9 mouse cellular contexts compared by ENCODE assay signal in the genomic region with DNA sequence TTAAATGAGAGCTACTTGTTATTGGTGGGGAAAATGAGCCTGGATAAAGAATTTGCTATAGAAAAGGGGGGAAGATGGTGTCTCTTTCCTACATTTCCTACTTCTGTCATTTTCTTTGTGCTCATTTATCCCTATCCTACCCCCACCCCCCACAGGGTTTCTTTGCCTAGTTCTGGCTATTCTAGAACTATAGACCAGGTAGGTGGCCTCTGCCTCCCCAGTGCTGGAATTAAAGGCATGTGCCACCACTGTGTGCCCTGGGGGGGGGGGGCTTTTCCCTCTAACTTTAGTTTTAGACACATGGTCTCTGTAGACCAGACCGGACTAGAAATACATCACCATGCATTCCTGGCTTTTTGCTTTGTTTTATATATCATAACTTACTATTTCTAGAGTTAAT. TPM values are rescaled to one million over a fixed set of nuclear protein-coding genes. Genes with fewer than 3 reads are reported as not detected.
DNase-seq lines count a peak whose midpoint lies in the region; ATAC-seq lines count a peak whose summit lies in the region.
"Had no signal": no experiment of that assay in that cellular context is flagged by ENCODE, and none has a peak within 500 bp of the region (broad histone marks: within the 10 kb centered on the region; RNA-seq: fewer than 3 reads in every experiment).

No protein-coding gene starts in this region.

- H3K36me3 ChIP-seq in lung, embryonic 16.5 days (ENCODE audit: control insufficient read depth, insufficient read depth, low read length): peaks cover 40% of the 10 kb centered on the region
- H3K36me3 ChIP-seq in forebrain, embryonic 12.5 days (replicated peaks): peaks cover 53% of the 10 kb centered on the region
- peaks cover 47% of the 10 kb centered on the region for H3K36me3 ChIP-seq in limb, embryonic 15.5 days
- peaks cover 20% of the 10 kb centered on the region for H3K36me3 ChIP-seq in stomach, embryonic 16.5 days (ENCODE audit: control insufficient read depth, insufficient read depth, low read length)

- H3K4me2 ChIP-seq in lung, embryonic 16.5 days (ENCODE audit: low read depth, low read length): peak overlapping the region; percentile 90
- H3K4me2 ChIP-seq in forebrain, embryonic 12.5 days: peak overlapping the region; percentile 91
- peak overlapping the region; percentile 71 for H3K4me2 ChIP-seq in limb, embryonic 15.5 days
- H3K4me2 ChIP-seq in stomach, embryonic 16.5 days (ENCODE audit: low read depth, low read length): peak overlapping the region; percentile 88

- no peaks in the 10 kb centered on the region for H3K9me3 ChIP-seq in lung, embryonic 16.5 days (ENCODE audit: control insufficient read depth, low read length)
- H3K9me3 ChIP-seq in forebrain, embryonic 12.5 days: no peaks in the 10 kb centered on the region
- no peaks in the 10 kb centered on the region for H3K9me3 ChIP-seq in limb, embryonic 15.5 days
- no peaks in the 10 kb centered on the region for H3K9me3 ChIP-seq in stomach, embryonic 16.5 days (replicated peaks; ENCODE audit: control insufficient read depth, low read length)

- H3K4me1 ChIP-seq in lung, embryonic 16.5 days (replicated peaks; ENCODE audit: control insufficient read depth, insufficient read depth, low read length): peaks cover 20% of the 10 kb centered on the region
- H3K4me1 ChIP-seq in forebrain, embryonic 12.5 days: peaks cover 29% of the 10 kb centered on the region
- H3K4me1 ChIP-seq in limb, embryonic 15.5 days: peaks cover 33% of the 10 kb centered on the region
- peaks cover 21% of the 10 kb centered on the region for H3K4me1 ChIP-seq in stomach, embryonic 16.5 days (ENCODE audit: control insufficient read depth, insufficient read depth, low read length)

- H3K27me3 ChIP-seq in lung, embryonic 16.5 days (ENCODE audit: control insufficient read depth, insufficient read depth, low read depth, low read length): no peaks in the 10 kb centered on the region
- H3K27me3 ChIP-seq in forebrain, embryonic 12.5 days: no peaks in the 10 kb centered on the region
- no peaks in the 10 kb centered on the region for H3K27me3 ChIP-seq in limb, embryonic 15.5 days
- H3K27me3 ChIP-seq in stomach, embryonic 16.5 days (ENCODE audit: control insufficient read depth, insufficient read depth, low read length): no peaks in the 10 kb centered on the region

- peak overlapping the region; percentile 57 for H3K9ac ChIP-seq in lung, embryonic 16.5 days (ENCODE audit: low read length)
- peak overlapping the region; percentile 100 for H3K9ac ChIP-seq in forebrain, embryonic 12.5 days
- peak overlapping the region; percentile 14; the same call in 1 of the 2 replicates for H3K9ac ChIP-seq in limb, embryonic 15.5 days
- H3K9ac ChIP-seq in stomach, embryonic 16.5 days (ENCODE audit: low read length): peak overlapping the region; percentile 19; the same call in 1 of the 2 replicates

- H3K4me3 ChIP-seq in lung, embryonic 16.5 days (ENCODE audit: low read length): peak overlapping the region; percentile 83
- peak overlapping the region; percentile 100 for H3K4me3 ChIP-seq in forebrain, embryonic 12.5 days (replicated peaks)
- H3K4me3 ChIP-seq in limb, embryonic 15.5 days: peak overlapping the region; percentile 94
- peak overlapping the region; percentile 83 for H3K4me3 ChIP-seq in stomach, embryonic 16.5 days (replicated peaks; ENCODE audit: low read length)

- ATAC-seq in lung, embryonic 16.5 days (ENCODE audit: low read depth): no peak
- no peak for ATAC-seq in forebrain, embryonic 12.5 days (ENCODE audit: low FRiP score)
- ATAC-seq in limb, embryonic 15.5 days (ENCODE audit: insufficient number of reproducible peaks, low FRiP score, low TSS enrichment, low read depth): no peak
- ATAC-seq in stomach, embryonic 16.5 days (ENCODE audit: insufficient read depth, low FRiP score): no peak

- no peak overlapping the region for H3K27ac ChIP-seq in lung, embryonic 16.5 days (ENCODE audit: low read length)
- H3K27ac ChIP-seq in forebrain, embryonic 12.5 days: no peak overlapping the region
- no peak overlapping the region for H3K27ac ChIP-seq in limb, embryonic 15.5 days
- no peak overlapping the region for H3K27ac ChIP-seq in stomach, embryonic 16.5 days (ENCODE audit: low read length)

- DNase-seq in lung, postnatal 4 days: no peak
- DNase-seq in lung, adult 18-20 months: no peak
- no peak for DNase-seq in left cerebral cortex, adult 8-10 months (ENCODE audit: low spot score in 2 of 2)
- DNase-seq: kidney, adult 11 months; spleen, adult 18-20 months had no signal

- 32% methylated on average over 1 of the region's 1 CpGs for WGBS in lung, embryonic 16.5 days
- 52% methylated on average over 1 of the region's 1 CpGs for WGBS in forebrain, embryonic 12.5 days
- 32% methylated on average over 1 of the region's 1 CpGs for WGBS in limb, embryonic 15.5 days
- WGBS in stomach, embryonic 16.5 days: 29% methylated on average over 1 of the region's 1 CpGs

RNA-seq across cellular contexts. Expression of a gene that starts 3.1 kb away (rescaled TPM):
- polyA plus RNA-seq in lung, embryonic 16.5 days (2015; fragmentation: Nextera tagmentation; extraction: Ambion mirVana): 67.1 and 68.2 TPM in 2 replicates
- 174 and 187 TPM in 2 replicates for polyA plus RNA-seq in forebrain, embryonic 12.5 days (2016; fragmentation: Nextera tagmentation; extraction: Ambion mirVana)
- polyA plus RNA-seq in limb, embryonic 15.5 days (2015; fragmentation: Nextera tagmentation; extraction: Ambion mirVana): 50.2 and 71.8 TPM in 2 replicates
- 37.6 and 40.2 TPM in 2 replicates for polyA plus RNA-seq in stomach, embryonic 16.5 days (2015; fragmentation: Nextera tagmentation; extraction: Ambion mirVana)
- 100 to 1,000 TPM; 156 to 207 (median 198) TPM for total RNA-seq in left cerebral cortex, adult 8-10 months (2022)

RNA-seq across cellular contexts. Expression of a gene that starts 36.7 kb away (rescaled TPM):
- 19.1 and 19.3 TPM in 2 replicates for polyA plus RNA-seq in lung, embryonic 16.5 days (2015; fragmentation: Nextera tagmentation; extraction: Ambion mirVana)
- polyA plus RNA-seq in forebrain, embryonic 12.5 days (2016; fragmentation: Nextera tagmentation; extraction: Ambion mirVana): 29.7 and 30.6 TPM in 2 replicates
- polyA plus RNA-seq in limb, embryonic 15.5 days (2015; fragmentation: Nextera tagmentation; extraction: Ambion mirVana): 18.5 and 19.8 TPM in 2 replicates
- polyA plus RNA-seq in stomach, embryonic 16.5 days (2015; fragmentation: Nextera tagmentation; extraction: Ambion mirVana): 14.2 and 18.0 TPM in 2 replicates
- 10 to 100 TPM; 10.6 to 14.6 (median 12.9) TPM for total RNA-seq in left cerebral cortex, adult 8-10 months (2022)

RNA-seq across cellular contexts. Expression of a gene that starts 52.9 kb away (rescaled TPM):
- polyA plus RNA-seq in lung, embryonic 16.5 days (2015; fragmentation: Nextera tagmentation; extraction: Ambion mirVana): 14.4 and 18.2 TPM in 2 replicates
- 35.3 and 36.6 TPM in 2 replicates for polyA plus RNA-seq in forebrain, embryonic 12.5 days (2016; fragmentation: Nextera tagmentation; extraction: Ambion mirVana)
- 18.0 and 22.0 TPM in 2 replicates for polyA plus RNA-seq in limb, embryonic 15.5 days (2015; fragmentation: Nextera tagmentation; extraction: Ambion mirVana)
- polyA plus RNA-seq in stomach, embryonic 16.5 days (2015; fragmentation: Nextera tagmentation; extraction: Ambion mirVana): 19.9 and 22.0 TPM in 2 replicates
- total RNA-seq in left cerebral cortex, adult 8-10 months (2022): 10 to 100 TPM; 29.7 to 41.0 (median 36.2) TPM

RNA-seq across cellular contexts. Expression of a gene that starts 56.3 kb away (rescaled TPM):
- 16.4 and 18.0 TPM in 2 replicates for polyA plus RNA-seq in lung, embryonic 16.5 days (2015; fragmentation: Nextera tagmentation; extraction: Ambion mirVana)
- polyA plus RNA-seq in forebrain, embryonic 12.5 days (2016; fragmentation: Nextera tagmentation; extraction: Ambion mirVana): 43.4 and 48.1 TPM in 2 replicates
- polyA plus RNA-seq in limb, embryonic 15.5 days (2015; fragmentation: Nextera tagmentation; extraction: Ambion mirVana): 12.9 and 17.2 TPM in 2 replicates
- polyA plus RNA-seq in stomach, embryonic 16.5 days (2015; fragmentation: Nextera tagmentation; extraction: Ambion mirVana): 12.3 and 16.6 TPM in 2 replicates
- total RNA-seq in left cerebral cortex, adult 8-10 months (2022): 10 to 100 TPM; 52.1 to 61.7 (median 57.4) TPM

Comparison
In these comparisons a context has a peak if more than half of its experiments do, and no peak if none do; other contexts are left out.
1. H3K9ac ChIP-seq: peak in every context shown above with its lines; median percentile 100 in forebrain, embryonic 12.5 days; 57 in lung, embryonic 16.5 days; 19 in stomach, embryonic 16.5 days; 14 in limb, embryonic 15.5 days.